Mouse (Mus musculus): ENCODE results near the gene Cxcl9.
"Not testable (repeated sequence)": the region's sequence is repeated elsewhere in the genome, so short reads cannot be mapped to it uniquely, and the experiment has no call there.

Cxcl9 gene

GRCm38 (mm10) chr5:92327929-92328328, at the start of gene Cxcl9:
Cxcl9 (minus strand) TSS chr5:92328079.
- DNase-seq (ENCODE audit: low spot score in 2 of 2) = no peak

- no peak for DNase-seq (ENCODE audit: low spot score in 2 of 2)
Measured at GRCm38 (mm10) chr5:92376795-92377405, 49.0 kb upstream of the Cxcl9 start.

GRCm38 (mm10) chr5:92375368-92375767, 47.5 kb upstream of the Cxcl9 start:
- DNase-seq (ENCODE audit: low spot score in 2 of 2) = no peak

- no peak for DNase-seq (ENCODE audit: low spot score in 2 of 2)
Measured at GRCm38 (mm10) chr5:92374721-92375142, 46.9 kb upstream of the Cxcl9 start.

- no peak for DNase-seq (ENCODE audit: low spot score in 2 of 2)
Measured at GRCm38 (mm10) chr5:92372605-92373004, 44.7 kb upstream of the Cxcl9 start.

- no peak for DNase-seq (ENCODE audit: low spot score in 2 of 2)
Measured at GRCm38 (mm10) chr5:92371361-92371976, 43.6 kb upstream of the Cxcl9 start.

- DNase-seq (ENCODE audit: low spot score in 2 of 2) = no peak
Measured at GRCm38 (mm10) chr5:92370891-92371290, 43.0 kb upstream of the Cxcl9 start.

- no peak for DNase-seq (ENCODE audit: low spot score in 2 of 2)
Measured at GRCm38 (mm10) chr5:92370392-92370791, 42.5 kb upstream of the Cxcl9 start.

GRCm38 (mm10) chr5:92369151-92369994, 41.5 kb upstream of the Cxcl9 start:
- no peak for DNase-seq (ENCODE audit: low spot score in 2 of 2)

GRCm38 (mm10) chr5:92368392-92368791, 40.5 kb upstream of the Cxcl9 start:
- no peak for DNase-seq (ENCODE audit: low spot score in 2 of 2)

GRCm38 (mm10) chr5:92366565-92366964, 38.7 kb upstream of the Cxcl9 start:
- peak in 1 of 2 experiments; percentile 44 for DNase-seq (ENCODE audit: low spot score in 2 of 2)

GRCm38 (mm10) chr5:92365146-92365705, 37.3 kb upstream of the Cxcl9 start:
- DNase-seq (ENCODE audit: low spot score in 2 of 2) = no peak

GRCm38 (mm10) chr5:92364011-92364410, 36.1 kb upstream of the Cxcl9 start:
- DNase-seq (ENCODE audit: low spot score in 2 of 2) = no peak

GRCm38 (mm10) chr5:92363179-92363578, 35.3 kb upstream of the Cxcl9 start:
- DNase-seq (ENCODE audit: low spot score in 2 of 2) = no peak

GRCm38 (mm10) chr5:92358767-92359455, 31.0 kb upstream of the Cxcl9 start:
- DNase-seq (ENCODE audit: low spot score in 2 of 2) = no peak

GRCm38 (mm10) chr5:92358033-92358432, 30.2 kb upstream of the Cxcl9 start:
- DNase-seq (ENCODE audit: low spot score in 2 of 2) = no peak

GRCm38 (mm10) chr5:92353517-92353916, 25.6 kb upstream of the Cxcl9 start:
- DNase-seq (ENCODE audit: low spot score in 2 of 2) = no peak

GRCm38 (mm10) chr5:92352716-92353115, 24.8 kb upstream of the Cxcl9 start:
- DNase-seq (ENCODE audit: low spot score in 2 of 2) = not testable (repeated sequence)

- no peak for DNase-seq (ENCODE audit: low spot score in 2 of 2)
Measured at GRCm38 (mm10) chr5:92349731-92350130, 21.9 kb upstream of the Cxcl9 start.

GRCm38 (mm10) chr5:92348794-92349413, 21.0 kb upstream of the Cxcl9 start, which contains the start of gene Cxcl10:
Cxcl10 (minus strand) TSS chr5:92348889.
- peak in 1 of 2 experiments; percentile 54 for DNase-seq (ENCODE audit: low spot score in 2 of 2)

GRCm38 (mm10) chr5:92345006-92345405, 17.1 kb upstream of the Cxcl9 start:
- no peak for DNase-seq (ENCODE audit: low spot score in 2 of 2)
